Mouse (Mus musculus) urinary bladder, postnatal 36 days (tissue): Measurements from ENCODE around the gene E2f2.

Experiments used
- DNase-seq, 2 experiments: peaks; one replicate each; pipeline ENCODE4 v3.0.0; 2022; ENCODE audit warnings: low spot score in 2 of 2, mixed read lengths in 1 of 2

E2f2 gene

GRCm38 (mm10) chr4:136198846-136199245, 26.7 kb downstream of the E2f2 start:
- DNase-seq, result no peak

GRCm38 (mm10) chr4:136199562-136200292, 27.5 kb downstream of the E2f2 start:
- DNase-seq, result no peak

GRCm38 (mm10) chr4:136202509-136202908, 30.3 kb downstream of the E2f2 start:
- DNase-seq, result peak; percentile 62 to 71

- no peak for DNase-seq
Measured at GRCm38 (mm10) chr4:136204775-136205174, 32.6 kb downstream of the E2f2 start.

GRCm38 (mm10) chr4:136206033-136206893, 34.1 kb downstream of the E2f2 start, which contains the start of gene Asap3:
Gene Asap3 (plus strand): TSS chr4:136206365.
- DNase-seq, result peak; percentile 96 to 98

GRCm38 (mm10) chr4:136206943-136207342, 34.7 kb downstream of the E2f2 start:
- DNase-seq, result no peak

GRCm38 (mm10) chr4:136210931-136211330, 38.7 kb downstream of the E2f2 start:
- DNase-seq, result no peak

GRCm38 (mm10) chr4:136213629-136214028, 41.4 kb downstream of the E2f2 start:
- DNase-seq, result no peak

- no peak for DNase-seq
Measured at GRCm38 (mm10) chr4:136214828-136215227, 42.6 kb downstream of the E2f2 start.

- DNase-seq, result no peak
Measured at GRCm38 (mm10) chr4:136215576-136215975, 43.4 kb downstream of the E2f2 start.

GRCm38 (mm10) chr4:136217063-136217462, 44.9 kb downstream of the E2f2 start:
- DNase-seq, result no peak

- DNase-seq, result peak; percentile 53 to 80
Measured at GRCm38 (mm10) chr4:136218595-136219214, 46.5 kb downstream of the E2f2 start.

- no peak for DNase-seq
Measured at GRCm38 (mm10) chr4:136220133-136220775, 48.1 kb downstream of the E2f2 start.

- DNase-seq, result no peak
Measured at GRCm38 (mm10) chr4:136223549-136224239, 51.5 kb downstream of the E2f2 start.

- no peak for DNase-seq
Measured at GRCm38 (mm10) chr4:136224240-136224559, 52.0 kb downstream of the E2f2 start.

- no peak for DNase-seq
Measured at GRCm38 (mm10) chr4:136224677-136225460, 52.7 kb downstream of the E2f2 start.

GRCm38 (mm10) chr4:136227408-136227807, 55.2 kb downstream of the E2f2 start:
- DNase-seq, result no peak

GRCm38 (mm10) chr4:136228640-136229039, 56.4 kb downstream of the E2f2 start:
- peak; percentile 61 to 68 for DNase-seq

- DNase-seq, result no peak
Measured at GRCm38 (mm10) chr4:136238669-136239068, 66.5 kb downstream of the E2f2 start.

- no peak for DNase-seq
Measured at GRCm38 (mm10) chr4:136239111-136239510, 66.9 kb downstream of the E2f2 start.

GRCm38 (mm10) chr4:136239622-136240021, 67.4 kb downstream of the E2f2 start:
- DNase-seq, result peak; percentile 77 to 86
